Mouse (Mus musculus) lung, adult 18-20 months (tissue): ENCODE measurements at regions not wholly inside any gene's neighbourhood (a gene's known extent, or its start where the extent isn't known, plus 50 kb on each side); places are given as distances from the start of the nearest gene placed in this dataset.

Experiments used
- DNase-seq, 2 experiments: peaks; one replicate each; pipeline ENCODE4 v3.0.0; 2022; ENCODE audit warnings: mixed read lengths in 2 of 2

GRCm38 (mm10) chr2:75240976-75241375 is 415.4 kb downstream of the Mtx2 start:
- no peak for DNase-seq

GRCm38 (mm10) chr2:75244311-75245033 is 414.6 kb upstream of the Hnrnpa3 start:
- DNase-seq, result no peak

- DNase-seq, result no peak
Observed at GRCm38 (mm10) chr2:75245256-75245655, 413.8 kb upstream of the Hnrnpa3 start.

- no peak for DNase-seq
Observed at GRCm38 (mm10) chr2:75245662-75246061, 413.4 kb upstream of the Hnrnpa3 start.

- no peak for DNase-seq
Observed at GRCm38 (mm10) chr2:75246082-75246743, 412.8 kb upstream of the Hnrnpa3 start.

- no peak for DNase-seq
Observed at GRCm38 (mm10) chr2:75248251-75248650, 410.8 kb upstream of the Hnrnpa3 start.

GRCm38 (mm10) chr2:75250507-75250906 is 408.6 kb upstream of the Hnrnpa3 start:
- no peak for DNase-seq

- no peak for DNase-seq
Observed at GRCm38 (mm10) chr2:75252829-75253228, 406.2 kb upstream of the Hnrnpa3 start.

- DNase-seq, result no peak
Observed at GRCm38 (mm10) chr2:75265218-75265617, 393.8 kb upstream of the Hnrnpa3 start.

- no peak for DNase-seq
Observed at GRCm38 (mm10) chr2:75265739-75266699, 393.0 kb upstream of the Hnrnpa3 start.

- no peak for DNase-seq
Observed at GRCm38 (mm10) chr2:75267949-75268348, 391.1 kb upstream of the Hnrnpa3 start.

- DNase-seq, result no peak
Observed at GRCm38 (mm10) chr2:75269446-75269845, 389.6 kb upstream of the Hnrnpa3 start.

- no peak for DNase-seq
Observed at GRCm38 (mm10) chr2:75270115-75270514, 388.9 kb upstream of the Hnrnpa3 start.

- no peak for DNase-seq
Observed at GRCm38 (mm10) chr2:75287900-75288299, 371.2 kb upstream of the Hnrnpa3 start.

- no peak for DNase-seq
Observed at GRCm38 (mm10) chr2:75291674-75292073, 367.4 kb upstream of the Hnrnpa3 start.

GRCm38 (mm10) chr2:75306821-75307220 is 352.2 kb upstream of the Hnrnpa3 start:
- no peak for DNase-seq

GRCm38 (mm10) chr2:75311191-75311590 is 347.9 kb upstream of the Hnrnpa3 start:
- no peak for DNase-seq

- no peak for DNase-seq
Observed at GRCm38 (mm10) chr2:75312246-75312645, 346.8 kb upstream of the Hnrnpa3 start.

- DNase-seq, result no peak
Observed at GRCm38 (mm10) chr2:75315341-75315740, 343.7 kb upstream of the Hnrnpa3 start.

GRCm38 (mm10) chr2:75318190-75318589 is 340.9 kb upstream of the Hnrnpa3 start:
- no peak for DNase-seq

- DNase-seq, result no peak
Observed at GRCm38 (mm10) chr2:75324146-75324749, 334.8 kb upstream of the Hnrnpa3 start.

GRCm38 (mm10) chr2:75329598-75329997 is 329.5 kb upstream of the Hnrnpa3 start:
- DNase-seq, result no peak

- DNase-seq, result no peak
Observed at GRCm38 (mm10) chr2:75341310-75341709, 317.8 kb upstream of the Hnrnpa3 start.
